Mouse (Mus musculus) liver, postnatal 0 days (tissue): ENCODE measurements around the gene Scn9a. TPM values are rescaled to one million over a fixed set of nuclear protein-coding genes. Genes with fewer than 3 reads are reported as not detected.

Experiments
- ATAC-seq: fragments of 200-750 bp; cut with Nextera tagmentation; 2 replicates; pipeline ENCODE4 v1.8.0; 2017; ENCODE audit warnings: mild to moderate bottlenecking, moderate library complexity
- DNase-seq: peaks from one replicate; pipeline ENCODE4 v3.0.0-alpha.2; 2016
- H3K27ac ChIP-seq: fragments of 300-500 bp; sonication (generic); 2 replicates; pipeline ENCODE4 v1.5.1; 2014; ENCODE audit warnings: antibody characterized with exemption, moderate library complexity, mild to moderate bottlenecking, low read depth
- H3K27me3 ChIP-seq: fragments of 300-500 bp; sonication (generic); 2 replicates; pipeline ENCODE4 v1.6.1; 2014; ENCODE audit warnings: low read length, control low read depth, mixed read lengths; ENCODE audit not compliant: insufficient read depth
- H3K36me3 ChIP-seq: fragments of 300-500 bp; sonication (generic); replicated peaks from 2 replicates; pipeline ENCODE4 v1.6.1; 2014; ENCODE audit warnings: mild to moderate bottlenecking, control low read depth, low read length, moderate library complexity, mixed read lengths; ENCODE audit not compliant: insufficient read depth
- H3K4me1 ChIP-seq: fragments of 300-500 bp; sonication (generic); 2 replicates; pipeline ENCODE4 v1.6.1; 2014; ENCODE audit warnings: antibody characterized with exemption, mild to moderate bottlenecking, control low read depth; ENCODE audit not compliant: insufficient read depth
- H3K4me2 ChIP-seq: fragments of 300-500 bp; sonication (generic); 2 replicates; pipeline ENCODE4 v1.6.1; 2014; ENCODE audit warnings: low read depth, mild to moderate bottlenecking, low read length, moderate library complexity, mixed read lengths
- H3K4me3 ChIP-seq: fragments of 300-500 bp; sonication (generic); 2 replicates; pipeline ENCODE4 v1.5.1; 2014; ENCODE audit warnings: low read depth, low read length
- H3K9ac ChIP-seq: fragments of 300-500 bp; sonication (generic); replicated peaks from 2 replicates; pipeline ENCODE4 v1.6.1; 2014; ENCODE audit warnings: mild to moderate bottlenecking, moderate library complexity
- H3K9me3 ChIP-seq: fragments of 300-500 bp; sonication (generic); 2 replicates; pipeline ENCODE4 v1.6.1; 2016; ENCODE audit warnings: mild to moderate bottlenecking, control low read depth, low read length, mixed read lengths
- CTCF ChIP-seq: sonication (generic); IDR thresholded peaks from 2 replicates; pipeline ENCODE4 v1.5.1; 2016; ENCODE audit warnings: antibody characterized with exemption, low read depth
- EP300 ChIP-seq: IDR thresholded peaks from 2 replicates; pipeline ENCODE4 v1.6.1; 2016; ENCODE audit warnings: antibody characterized with exemption, low read depth, mild to moderate bottlenecking
- WGBS: fragments of 180-500 bp; shearing (Covaris S2); extraction: QIAGEN DNeasy Blood & Tissue Kit; methylation state at CpG from one replicate; pipeline ENCODE4 v1.1.7; 2014; ENCODE audit not compliant: insufficient replicate concordance; 5-methylcytosine and 5-hydroxymethylcytosine counted together
- polyA plus RNA-seq: library from polyadenylated mRNA; unstranded; fragments of >200 nt; fragmentation: Nextera tagmentation; extraction: Ambion mirVana; gene quantifications from 2 replicates; pipeline ENCODE4 v1.2.1, GENCODE M21; 2015

Gene Scn9a
- polyA plus RNA-seq, 1 experiment from 2014 or later = not detected

- Histone ChIP-seq H3K9ac (no peak overlapping the region), H3K9me3 (no peaks in the 10 kb centered on the region), H3K27ac (no peak overlapping the region), H3K36me3 (no peaks in the 10 kb centered on the region), H3K27me3 (no peaks in the 10 kb centered on the region), H3K4me3 (no peak overlapping the region), H3K4me1 (no peaks in the 10 kb centered on the region), H3K4me2 (no peak overlapping the region)
- ATAC-seq (no peak), DNase-seq (no peak)
- TF ChIP-seq CTCF (no peak), EP300 (no peak)
- 57% methylated on average over 2 of the region's 2 CpGs for WGBS
These were observed 123.3 kb downstream of the Scn9a start for GRCm38 (mm10) chr2:66511424-66511823.

DNA sequence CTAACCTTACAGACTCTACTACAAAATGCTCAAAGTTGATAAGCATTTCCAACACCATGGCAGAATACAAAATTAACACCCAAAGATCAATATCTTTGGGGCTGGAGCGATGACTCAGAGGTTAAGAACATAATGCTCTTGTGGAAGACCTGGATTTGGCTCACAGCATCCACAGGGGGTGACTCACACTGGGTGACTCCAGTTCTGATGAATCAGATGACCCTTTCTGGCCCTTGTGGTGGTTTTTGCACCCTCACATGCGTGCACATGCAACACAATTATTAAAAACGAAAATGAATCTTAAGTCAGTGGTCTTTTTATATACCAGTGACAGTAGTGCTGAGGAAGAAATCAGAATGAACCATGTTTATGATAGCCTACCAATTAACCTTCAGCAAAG is 126.7 kb downstream of the Scn9a start:
- Histone ChIP-seq H3K27me3 (no peaks in the 10 kb centered on the region), H3K4me3 (no peak overlapping the region), H3K4me1 (no peaks in the 10 kb centered on the region), H3K27ac (no peak overlapping the region), H3K36me3 (no peaks in the 10 kb centered on the region), H3K9ac (no peak overlapping the region), H3K4me2 (no peak overlapping the region), H3K9me3 (no peaks in the 10 kb centered on the region)
- WGBS = 64% methylated on average over 3 of the region's 3 CpGs
- ATAC-seq (no peak), DNase-seq (no peak)
- TF ChIP-seq EP300 (no peak), CTCF (no peak)

GRCm38 (mm10) chr2:66507616-66508015 is 127.1 kb downstream of the Scn9a start:
- no peaks in the 10 kb centered on the region for H3K36me3 ChIP-seq
- no peaks in the 10 kb centered on the region for H3K9me3 ChIP-seq
- H3K4me2 ChIP-seq = no peak overlapping the region
- no peaks in the 10 kb centered on the region for H3K4me1 ChIP-seq
- H3K9ac ChIP-seq = no peak overlapping the region
- no peaks in the 10 kb centered on the region for H3K27me3 ChIP-seq
- no peak overlapping the region for H3K4me3 ChIP-seq
- 69% methylated on average over 1 of the region's 1 CpGs for WGBS
- TF ChIP-seq CTCF (no peak), EP300 (no peak)
- no peak overlapping the region for H3K27ac ChIP-seq
- ATAC-seq = no peak
- no peak for DNase-seq

DNA sequence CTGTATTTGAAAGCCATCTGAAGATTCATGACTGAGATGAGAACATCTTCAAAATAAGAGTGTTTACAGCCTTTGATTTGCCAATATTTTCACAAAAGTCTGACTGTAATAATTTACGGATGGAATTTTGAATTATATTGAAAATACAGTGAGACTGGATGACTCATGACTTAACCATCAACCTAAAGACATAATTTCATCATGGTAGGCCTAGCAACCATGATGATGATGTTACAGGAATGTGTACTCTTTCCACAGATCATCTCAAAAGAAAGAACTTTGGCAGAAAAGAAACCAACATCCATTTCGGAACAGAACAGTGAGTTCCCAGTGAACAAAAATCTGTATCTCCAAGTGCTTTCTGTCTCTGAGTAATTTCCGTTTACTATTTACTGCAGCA is 132.6 kb downstream of the Scn9a start:
- no peak overlapping the region for H3K4me3 ChIP-seq
- ATAC-seq (no peak), DNase-seq (no peak)
- no peaks in the 10 kb centered on the region for H3K27me3 ChIP-seq
- H3K9ac ChIP-seq = no peak overlapping the region
- H3K4me1 ChIP-seq = no peaks in the 10 kb centered on the region
- H3K27ac ChIP-seq = no peak overlapping the region
- H3K4me2 ChIP-seq = no peak overlapping the region
- H3K36me3 ChIP-seq = no peaks in the 10 kb centered on the region
- 81% methylated on average over 3 of the region's 3 CpGs for WGBS
- TF ChIP-seq EP300 (no peak), CTCF (no peak)
- no peaks in the 10 kb centered on the region for H3K9me3 ChIP-seq

DNA sequence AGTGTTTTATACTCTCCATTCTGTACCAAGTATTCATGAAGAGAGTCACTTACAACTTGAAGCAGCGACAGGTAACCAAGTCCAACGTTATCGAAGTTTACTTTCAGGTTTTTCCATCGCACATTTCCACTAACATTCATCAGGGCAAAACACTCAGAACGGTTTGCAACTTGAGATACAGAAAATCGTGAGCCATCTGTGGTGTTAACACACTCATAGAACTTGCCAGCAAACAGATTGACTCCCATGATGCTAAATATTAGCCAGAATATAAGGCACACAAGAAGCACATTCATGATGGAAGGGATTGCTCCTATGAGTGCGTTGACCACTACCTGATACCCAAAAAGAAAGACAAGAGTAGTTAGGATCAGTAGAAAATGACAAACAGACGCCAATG is 140.2 kb downstream of the Scn9a start:
- no peaks in the 10 kb centered on the region for H3K4me1 ChIP-seq
- no peak for DNase-seq
- no peaks in the 10 kb centered on the region for H3K9me3 ChIP-seq
- H3K27ac ChIP-seq = no peak overlapping the region
- H3K4me2 ChIP-seq = no peak overlapping the region
- H3K27me3 ChIP-seq = no peaks in the 10 kb centered on the region
- H3K9ac ChIP-seq = no peak overlapping the region
- TF ChIP-seq CTCF = no peak
- no peak for TF ChIP-seq EP300
- no peak for ATAC-seq
- no peak overlapping the region for H3K4me3 ChIP-seq
- no peaks in the 10 kb centered on the region for H3K36me3 ChIP-seq
- 76% methylated on average over 8 of the region's 8 CpGs for WGBS

- Histone ChIP-seq H3K9ac (no peak overlapping the region), H3K4me2 (no peak overlapping the region), H3K27ac (no peak overlapping the region), H3K27me3 (no peaks in the 10 kb centered on the region), H3K4me3 (no peak overlapping the region), H3K4me1 (no peaks in the 10 kb centered on the region), H3K9me3 (no peaks in the 10 kb centered on the region), H3K36me3 (no peaks in the 10 kb centered on the region)
- ATAC-seq (no peak), DNase-seq (no peak)
- TF ChIP-seq EP300 (no peak), CTCF (no peak)
- 47% methylated on average over 2 of the region's 2 CpGs for WGBS
These were observed 156.4 kb downstream of the Scn9a start for GRCm38 (mm10) chr2:66478395-66478794.
